Mouse (Mus musculus) Muller cell, postnatal 12 days (primary cell): ENCODE data around the gene Dpp8.
"Not testable (repeated sequence)": the region's sequence is repeated elsewhere in the genome, so short reads cannot be mapped to it uniquely, and the experiment has no call there.

Experiments
- DNase-seq: peaks from one replicate; pipeline ENCODE4 v3.0.0-alpha.2; 2015; ENCODE audit errors: inconsistent ontology term

The Dpp8 gene

DNA sequence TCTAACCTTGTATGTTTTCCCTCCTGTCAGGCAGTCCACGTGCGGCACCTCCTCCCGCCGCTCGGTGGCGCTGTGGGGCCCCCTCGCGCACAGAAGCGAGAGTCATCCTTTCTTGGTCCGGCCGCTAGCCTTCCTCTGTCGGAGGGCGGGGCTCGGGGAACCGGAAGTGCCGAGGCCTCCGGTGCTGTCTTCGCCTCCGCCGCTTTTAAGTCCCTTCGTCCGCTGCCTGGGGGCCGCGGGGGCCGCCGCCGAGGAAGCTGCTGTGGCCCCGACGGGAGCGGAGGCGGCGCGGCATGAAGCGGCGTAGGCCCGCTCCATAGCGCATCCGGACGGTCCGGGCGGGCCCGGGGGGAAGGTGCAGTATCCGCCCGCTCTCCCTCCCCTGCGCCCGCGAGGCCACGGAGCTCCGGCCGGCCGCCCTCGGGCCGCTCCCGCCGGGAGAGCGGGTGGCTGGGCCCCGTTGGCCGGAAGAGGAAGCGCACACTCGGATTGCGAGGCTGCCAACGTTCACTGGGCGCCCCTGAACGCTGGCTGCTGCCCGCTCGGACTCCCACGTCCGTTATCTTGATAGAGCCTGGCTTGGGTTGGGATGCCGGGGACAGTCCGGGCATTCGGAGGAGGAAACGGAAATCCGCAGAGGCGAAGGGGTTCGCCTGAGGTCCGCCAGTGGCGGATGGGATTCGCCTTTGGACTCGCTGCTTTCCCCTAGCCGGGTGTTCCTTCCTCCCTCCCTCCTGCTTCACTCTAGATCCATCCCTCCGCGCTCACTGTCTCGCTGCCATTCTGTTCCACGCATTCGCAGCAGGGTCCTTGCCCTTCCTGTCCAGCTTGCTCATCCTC lies at the start of gene Dpp8:
Gene Dpp8, plus strand, starts transcription at position 146 of the 840 bp plus-strand sequence.
- peak; percentile 97 for DNase-seq

DNA sequence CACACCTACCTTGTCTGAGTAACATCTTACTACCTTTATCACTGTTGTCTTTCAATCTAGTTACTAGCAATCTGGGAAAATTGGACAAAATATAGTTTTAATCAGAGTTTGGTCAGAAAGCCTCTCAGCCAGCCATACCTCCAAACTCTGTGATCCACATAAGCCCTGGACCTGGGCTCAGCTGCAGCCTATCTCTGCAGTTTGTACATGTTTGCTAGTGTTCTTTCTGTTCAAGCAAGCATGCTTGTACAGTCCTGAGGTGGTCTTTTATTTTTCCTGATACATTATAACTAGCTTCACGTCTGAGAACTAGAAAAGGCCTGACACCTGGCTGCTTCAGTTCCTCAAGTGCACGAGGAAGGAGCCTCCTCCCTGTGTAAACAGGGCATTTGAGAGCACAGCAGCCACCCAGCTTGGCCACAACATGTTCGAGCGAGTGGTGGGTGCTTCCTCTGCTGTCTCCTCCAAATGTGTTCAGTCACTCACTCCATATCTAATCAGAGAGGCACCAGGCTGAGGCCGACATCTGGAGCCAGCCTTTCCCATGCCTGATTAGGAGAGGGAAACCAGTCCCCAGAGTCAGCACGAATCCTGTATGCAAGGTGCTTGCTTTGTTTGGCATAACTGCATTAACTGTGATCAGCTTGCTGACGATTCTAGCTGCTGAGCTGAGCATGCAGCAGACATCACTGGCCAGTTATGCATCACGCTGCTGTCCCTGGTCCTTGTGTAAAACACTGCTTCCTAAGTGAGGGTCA lies 47.0 kb upstream of the Dpp8 start:
- no peak for DNase-seq

DNA sequence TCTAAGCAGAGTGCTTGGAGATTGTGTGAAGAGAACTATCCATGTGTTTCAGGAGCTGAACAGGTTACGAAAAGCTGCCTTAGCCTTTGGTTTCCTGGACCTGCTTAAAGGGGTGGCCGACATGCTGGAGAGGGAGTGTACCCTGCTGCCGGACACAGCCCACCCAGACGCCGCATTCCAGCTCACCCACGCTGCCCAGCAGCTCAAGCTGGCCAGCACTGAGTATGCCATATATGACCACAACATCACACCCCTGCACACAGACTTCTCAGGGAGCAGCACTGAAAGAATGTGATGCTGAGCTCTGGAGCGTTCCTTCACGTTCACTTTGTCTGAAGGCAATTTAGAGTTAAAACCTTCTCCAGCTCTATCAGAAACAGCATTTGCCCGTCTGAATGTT lies 46.4 kb upstream of the Dpp8 start:
- DNase-seq: no peak

DNA sequence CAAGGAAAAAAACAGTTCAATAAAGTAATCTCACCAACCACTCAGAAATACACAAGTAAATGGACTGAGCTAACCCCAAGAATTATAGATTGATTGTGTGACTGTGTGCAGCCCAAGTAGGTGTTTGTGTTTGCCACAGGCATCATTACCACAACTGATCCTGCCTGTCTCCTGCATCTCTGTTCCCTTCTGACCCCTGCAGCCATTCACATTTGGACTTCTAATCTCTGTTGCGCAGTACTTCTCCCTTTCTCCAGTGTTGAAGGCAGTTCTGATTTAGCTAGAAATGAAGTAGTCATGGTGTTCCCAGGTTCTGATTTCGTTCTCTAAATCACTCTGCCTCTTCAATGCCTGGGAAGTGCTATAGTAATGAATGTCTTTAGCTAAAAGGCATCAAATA lies 44.6 kb upstream of the Dpp8 start:
- DNase-seq: no peak

DNA sequence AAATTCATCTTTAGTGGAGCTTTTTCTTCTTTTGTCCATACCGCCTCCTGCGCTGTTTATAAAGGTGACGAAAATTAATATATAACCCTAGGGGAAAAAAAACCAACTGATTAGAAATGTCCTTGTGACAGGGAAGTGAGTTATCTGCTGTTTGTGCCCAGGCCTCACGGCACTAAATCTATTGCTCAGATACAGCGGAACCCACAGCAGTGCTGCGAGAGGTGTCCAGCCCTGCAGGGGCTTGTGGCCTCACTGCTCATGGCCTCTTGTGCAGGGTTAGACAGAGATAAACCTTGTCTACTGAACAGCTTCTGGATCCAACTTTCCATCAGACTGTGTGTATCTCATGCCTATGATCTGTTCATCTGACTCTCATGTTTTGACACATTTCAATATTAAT lies 43.8 kb upstream of the Dpp8 start:
- no peak for DNase-seq

- DNase-seq: no peak
Measured at GRCm38 (mm10) chr9:64990291-64990690, 41.9 kb upstream of the Dpp8 start.

DNA sequence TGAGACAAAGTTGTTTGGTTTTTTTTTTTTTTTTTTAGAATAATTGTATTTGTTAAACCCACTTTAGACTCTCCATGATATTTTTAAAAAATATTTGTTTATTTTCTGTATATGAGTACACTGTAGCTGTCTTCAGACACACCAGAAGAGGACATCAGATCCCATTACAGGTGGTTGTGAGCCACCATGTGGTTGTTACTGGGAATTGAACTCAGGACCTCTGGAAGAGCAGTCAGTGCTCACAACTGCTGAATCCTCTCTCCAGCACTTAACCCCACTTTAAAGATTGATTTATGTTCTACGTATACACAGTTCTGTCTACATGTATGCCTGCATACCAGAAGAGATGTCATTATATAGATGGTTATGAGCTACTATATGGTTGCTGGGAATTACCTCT lies 36.8 kb upstream of the Dpp8 start:
- DNase-seq: not testable (repeated sequence)

- DNase-seq: no peak
Measured at GRCm38 (mm10) chr9:65001481-65001880, 30.7 kb upstream of the Dpp8 start.

GRCm38 (mm10) chr9:65005737-65006136 lies 26.5 kb upstream of the Dpp8 start:
- DNase-seq: no peak

GRCm38 (mm10) chr9:65010632-65011031 lies 21.6 kb upstream of the Dpp8 start:
- DNase-seq: peak; percentile 28

- no peak for DNase-seq
Measured at GRCm38 (mm10) chr9:65011304-65011703, 20.9 kb upstream of the Dpp8 start.

DNA sequence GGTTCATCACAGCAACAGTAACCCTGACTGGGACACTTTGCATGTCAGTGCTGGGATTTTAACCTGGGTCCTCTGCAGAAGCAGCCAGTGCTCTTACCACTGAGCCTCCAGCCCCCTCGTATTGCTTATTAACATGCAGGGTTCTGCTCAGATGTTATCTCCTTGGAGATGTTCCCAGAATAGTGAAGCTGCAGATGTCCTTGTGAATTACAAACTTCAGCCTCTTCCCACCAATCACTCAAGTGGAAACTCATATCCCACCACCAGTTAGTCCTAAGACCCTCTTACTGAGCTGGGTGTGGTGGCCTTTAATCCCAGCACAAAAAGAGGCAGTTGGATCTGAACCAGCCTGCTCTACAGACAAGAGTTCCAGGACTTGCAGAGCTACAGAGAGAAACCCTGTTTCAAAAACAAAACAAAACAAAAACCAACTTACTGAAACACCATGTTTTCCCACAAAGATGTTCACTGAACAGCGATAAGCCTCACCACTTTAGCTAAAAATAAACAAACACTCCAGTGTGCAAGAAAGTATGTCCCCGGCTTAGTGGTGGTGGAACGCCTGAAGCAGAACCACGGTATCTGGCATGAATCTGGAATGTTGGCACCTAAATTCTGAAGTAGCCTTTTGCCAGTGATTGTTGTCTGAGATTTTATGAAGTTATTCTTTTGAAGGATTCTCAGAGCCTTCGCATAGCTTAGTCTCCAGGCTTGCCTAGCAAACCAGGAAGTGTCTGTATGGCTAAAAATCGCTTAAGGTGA lies 16.6 kb upstream of the Dpp8 start:
- peak; percentile 90 for DNase-seq

- DNase-seq: no peak
Measured at GRCm38 (mm10) chr9:65016241-65016977, 15.8 kb upstream of the Dpp8 start.

DNA sequence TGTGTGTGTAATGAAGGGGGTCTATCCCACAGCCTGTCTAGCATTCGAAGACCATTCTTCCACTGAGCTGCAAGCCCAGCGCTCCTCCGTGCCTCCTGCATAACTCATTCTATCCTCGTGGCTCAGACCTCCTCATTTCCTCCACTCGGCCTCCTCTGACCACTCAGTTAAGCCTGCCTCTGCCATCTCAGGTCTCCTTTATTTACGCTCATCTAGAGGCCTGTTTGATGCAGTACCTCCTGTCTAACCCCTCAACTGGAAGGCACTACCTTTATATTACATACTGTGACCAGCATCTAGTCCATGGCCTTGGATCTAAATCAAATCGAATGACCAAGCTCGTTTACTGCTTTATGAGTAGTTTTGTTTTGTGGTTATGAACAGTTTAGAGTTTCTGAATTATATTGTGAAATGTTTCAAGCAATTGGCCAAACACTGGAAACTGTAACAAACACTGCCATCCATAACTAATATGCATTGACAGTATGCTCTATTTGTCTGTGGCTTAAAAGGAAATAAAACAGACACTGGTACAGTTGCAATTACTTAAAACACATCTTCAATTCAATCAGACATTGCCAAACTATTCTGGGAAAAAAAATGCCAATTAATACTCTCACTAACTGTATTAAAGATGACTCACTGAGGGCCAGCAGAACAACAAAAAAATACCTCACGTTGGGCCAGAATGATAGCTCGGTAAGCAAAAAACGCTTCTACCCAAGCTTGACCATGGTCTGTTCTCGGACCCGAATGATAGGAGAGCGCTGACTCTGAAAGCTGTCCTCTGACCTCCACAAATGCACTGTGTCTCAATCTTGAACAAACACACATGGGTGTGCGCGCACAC lies 15.0 kb upstream of the Dpp8 start:
- DNase-seq: peak; percentile 90

GRCm38 (mm10) chr9:65017896-65018295 lies 14.3 kb upstream of the Dpp8 start:
- DNase-seq: no peak

GRCm38 (mm10) chr9:65018588-65019121 lies 13.6 kb upstream of the Dpp8 start:
- peak; percentile 57 for DNase-seq

- no peak for DNase-seq
Measured at GRCm38 (mm10) chr9:65019146-65019545, 13.1 kb upstream of the Dpp8 start.

DNA sequence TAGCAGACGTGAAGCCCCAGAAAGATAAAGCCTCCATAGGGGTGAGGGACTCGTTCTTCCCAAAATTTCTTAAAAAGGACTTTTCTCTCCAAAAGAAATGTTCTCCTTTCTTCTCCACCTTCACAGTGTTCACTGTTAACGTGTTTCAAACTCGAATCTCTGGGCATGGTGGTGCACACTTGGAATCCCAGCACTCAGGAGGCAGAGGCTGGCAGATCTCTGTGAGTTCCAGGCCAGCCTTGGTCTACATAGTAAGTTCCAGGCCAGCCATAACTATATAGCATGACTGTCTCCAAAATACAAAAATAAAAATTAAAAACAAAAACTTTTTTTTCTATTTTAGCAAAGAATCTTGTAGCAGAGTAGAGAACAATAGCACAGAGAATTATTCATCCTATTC lies 12.1 kb upstream of the Dpp8 start:
- no peak for DNase-seq

- peak; percentile 95 for DNase-seq
Measured at GRCm38 (mm10) chr9:65020991-65021886, 11.0 kb upstream of the Dpp8 start, which contains the start of gene Hacd3. Gene Hacd3 (minus strand): TSS chr9:65021693.
